Mouse (Mus musculus): Measurements from ENCODE around the gene Fbxl16. TPM values are rescaled to one million over a fixed set of nuclear protein-coding genes. Genes with fewer than 3 reads are reported as not detected.

The Fbxl16 gene
- polyA plus RNA-seq, 1 experiment from 2014 or later: 37.2 TPM

DNA sequence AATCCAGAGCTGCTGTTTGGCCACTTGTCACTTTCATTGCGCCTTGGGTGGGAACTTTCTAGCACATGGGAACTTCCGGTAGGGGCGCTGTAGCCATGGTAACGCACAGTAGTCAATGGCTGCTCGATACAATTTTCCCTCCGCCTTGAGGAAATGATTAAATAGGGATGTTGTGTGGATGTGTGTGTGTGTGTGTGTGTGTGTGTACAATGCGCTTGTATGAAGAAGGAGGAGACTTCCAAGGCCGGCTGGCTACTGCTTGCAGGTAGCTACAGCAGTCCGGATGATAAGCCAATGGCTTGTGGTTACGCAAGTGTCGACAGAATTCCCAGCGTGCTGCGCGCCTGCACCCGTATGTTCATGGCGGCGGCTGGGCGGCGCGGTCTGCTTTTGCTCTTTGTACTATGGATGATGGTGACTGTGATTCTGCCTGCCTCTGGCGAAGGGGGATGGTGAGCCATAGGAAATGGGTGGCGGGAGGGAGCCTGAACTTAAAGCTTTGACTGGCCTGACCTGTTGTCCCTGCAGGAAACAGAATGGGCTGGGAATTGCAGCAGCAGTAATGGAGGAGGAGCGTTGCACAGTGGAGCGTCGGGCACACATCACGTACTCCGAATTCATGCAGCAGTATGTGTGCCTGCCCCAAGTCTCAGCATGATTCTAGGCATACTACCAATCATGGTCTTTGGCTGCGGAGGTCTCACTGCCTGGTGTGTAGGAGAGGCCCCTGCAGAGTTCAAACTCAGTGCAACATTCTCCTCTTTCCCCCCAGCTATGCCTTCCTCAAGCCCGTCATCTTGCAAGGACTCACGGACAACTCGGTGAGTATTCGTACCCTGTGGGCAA lies 20.1 kb downstream of the Fbxl16 start, which contains the start of gene Jmjd8:
TSS of gene Jmjd8 (plus strand) at position 156 of the 846 bp plus-strand sequence.
- peak; percentile 59 for ATAC-seq (ENCODE audit: low FRiP score, low TSS enrichment)
- Histone ChIP-seq H3K4me1 (ENCODE audit: control insufficient read depth, insufficient read depth, low read length) (peaks cover 39% of the 10 kb centered on the region), H3K9ac (replicated peaks; ENCODE audit: low read length) (peak within 1 kb of the TSS; percentile 78), H3K4me3 (replicated peaks; ENCODE audit: low read depth, low read length) (peak within 1 kb of the TSS; percentile 70), H3K36me3 (ENCODE audit: control insufficient read depth, insufficient read depth, low read length) (peaks cover 45% of the 10 kb centered on the region), H3K4me2 (ENCODE audit: low read length) (peak within 1 kb of the TSS; percentile 95), H3K27me3 (ENCODE audit: control insufficient read depth, insufficient read depth, low read length) (no peaks in the 10 kb centered on the region), H3K9me3 (ENCODE audit: control insufficient read depth, low read length) (no peaks in the 10 kb centered on the region), H3K27ac (replicated peaks; ENCODE audit: low read depth, low read length) (peak within 1 kb of the TSS; percentile 91)
- DNase-seq: peak; percentile 92
- 1% methylated on average over 32 of the region's 32 CpGs for WGBS

DNA sequence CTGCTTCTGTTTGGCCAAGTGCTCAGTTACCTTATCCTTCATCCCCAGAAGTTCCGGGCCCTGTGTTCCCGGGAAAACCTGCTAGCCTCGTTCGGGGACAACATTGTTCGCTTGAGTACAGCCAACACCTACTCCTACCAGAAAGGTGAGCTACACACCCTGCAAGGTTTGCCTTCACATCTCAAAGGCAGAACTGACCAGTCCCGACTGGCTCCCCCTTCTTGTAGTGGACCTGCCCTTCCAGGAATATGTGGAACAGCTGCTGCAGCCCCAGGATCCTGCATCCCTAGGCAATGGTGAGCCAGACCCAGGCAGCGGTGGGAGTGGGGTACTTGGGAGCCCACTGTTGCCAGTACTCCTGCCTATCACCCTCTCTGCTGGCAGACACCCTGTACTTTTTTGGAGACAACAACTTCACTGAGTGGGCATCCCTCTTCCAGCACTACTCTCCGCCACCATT lies 20.7 kb downstream of the Fbxl16 start:
- no peaks in the 10 kb centered on the region for H3K27me3 ChIP-seq (ENCODE audit: control insufficient read depth, insufficient read depth, low read length)
- WGBS: 38% methylated on average over 8 of the region's 8 CpGs
- no peaks in the 10 kb centered on the region for H3K9me3 ChIP-seq (ENCODE audit: control insufficient read depth, low read length)
- H3K4me2 ChIP-seq (ENCODE audit: low read length): peak overlapping the region; percentile 95
- peak overlapping the region; percentile 70 for H3K4me3 ChIP-seq (replicated peaks; ENCODE audit: low read depth, low read length)
- H3K4me1 ChIP-seq (ENCODE audit: control insufficient read depth, insufficient read depth, low read length): peaks cover 39% of the 10 kb centered on the region
- DNase-seq (no peak), ATAC-seq (ENCODE audit: low FRiP score, low TSS enrichment) (no peak)
- H3K27ac ChIP-seq (replicated peaks; ENCODE audit: low read depth, low read length): peak overlapping the region; percentile 91
- peak overlapping the region; percentile 78 for H3K9ac ChIP-seq (replicated peaks; ENCODE audit: low read length)
- H3K36me3 ChIP-seq (ENCODE audit: control insufficient read depth, insufficient read depth, low read length): peaks cover 47% of the 10 kb centered on the region

DNA sequence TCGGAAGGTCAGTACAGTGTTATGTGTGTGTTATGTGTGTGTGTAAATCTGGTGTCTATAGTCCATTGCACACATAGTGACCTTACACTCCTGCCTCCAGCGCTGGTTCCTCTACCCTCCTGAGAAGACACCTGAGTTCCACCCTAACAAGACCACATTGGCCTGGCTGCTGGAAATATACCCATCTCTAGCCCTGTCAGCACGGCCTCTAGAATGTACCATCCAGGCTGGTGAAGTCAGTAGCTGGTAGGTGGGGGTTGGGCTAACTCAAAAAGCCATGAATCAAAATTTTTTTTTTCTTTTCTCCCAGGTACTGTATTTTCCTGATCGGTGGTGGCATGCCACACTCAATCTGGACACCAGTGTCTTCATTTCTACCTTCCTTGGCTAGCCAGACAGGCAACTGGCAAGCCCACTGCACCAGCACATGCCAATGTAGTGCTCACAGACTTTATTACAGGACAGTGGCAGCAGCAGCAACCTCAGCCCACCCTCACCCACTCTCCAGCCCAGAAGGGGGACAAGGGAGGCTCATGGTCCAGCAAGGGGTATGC lies 21.4 kb downstream of the Fbxl16 start:
- no peak for ATAC-seq (ENCODE audit: low FRiP score, low TSS enrichment)
- no peak overlapping the region for H3K27ac ChIP-seq (replicated peaks; ENCODE audit: low read depth, low read length)
- no peak for DNase-seq
- no peaks in the 10 kb centered on the region for H3K27me3 ChIP-seq (ENCODE audit: control insufficient read depth, insufficient read depth, low read length)
- WGBS: 89% methylated on average over 4 of the region's 4 CpGs
- H3K4me1 ChIP-seq (ENCODE audit: control insufficient read depth, insufficient read depth, low read length): peaks cover 41% of the 10 kb centered on the region
- H3K9ac ChIP-seq (replicated peaks; ENCODE audit: low read length): no peak overlapping the region; the same call in 1 of the 2 replicates
- H3K4me2 ChIP-seq (ENCODE audit: low read length): peak overlapping the region; percentile 95
- peaks cover 48% of the 10 kb centered on the region for H3K36me3 ChIP-seq (ENCODE audit: control insufficient read depth, insufficient read depth, low read length)
- no peaks in the 10 kb centered on the region for H3K9me3 ChIP-seq (ENCODE audit: control insufficient read depth, low read length)
- H3K4me3 ChIP-seq (replicated peaks; ENCODE audit: low read depth, low read length): peak overlapping the region; percentile 70; the same call in 1 of the 2 replicates

DNA sequence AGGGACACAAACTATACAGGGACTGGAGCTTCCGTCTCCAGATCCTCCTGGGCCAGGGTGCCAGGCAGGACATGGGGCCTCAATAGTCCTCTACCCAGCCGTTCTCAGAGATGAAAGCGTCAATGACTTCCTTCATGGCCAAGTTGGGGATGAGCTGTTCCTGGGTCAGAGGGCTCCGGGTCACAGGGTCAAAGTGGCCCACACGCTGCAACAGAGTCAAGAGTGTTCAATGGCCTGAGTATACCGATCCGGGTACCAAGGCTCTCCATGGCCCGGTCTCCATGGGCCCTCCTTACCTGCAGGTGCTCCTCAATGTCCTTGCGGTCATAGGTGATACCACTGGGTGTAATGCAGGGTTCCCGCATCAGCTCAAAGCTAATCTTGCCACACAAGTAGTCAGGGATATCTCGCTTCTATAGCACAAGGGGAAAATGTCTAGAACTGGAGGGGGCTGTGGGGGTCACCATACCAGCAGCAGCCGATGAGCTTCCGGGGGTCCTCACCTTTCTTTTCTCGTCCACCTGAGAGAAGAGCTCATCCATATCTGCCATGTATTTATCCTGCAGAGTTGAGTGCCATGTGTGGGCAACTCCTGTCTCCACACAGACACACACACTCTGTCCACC lies 22.0 kb downstream of the Fbxl16 start:
- H3K27ac ChIP-seq (replicated peaks; ENCODE audit: low read depth, low read length): no peak overlapping the region
- no peak overlapping the region; the same call in 1 of the 2 replicates for H3K9ac ChIP-seq (replicated peaks; ENCODE audit: low read length)
- peak overlapping the region; percentile 82; the same call in 1 of the 2 replicates for H3K4me3 ChIP-seq (replicated peaks; ENCODE audit: low read depth, low read length)
- no peak for DNase-seq
- ATAC-seq (ENCODE audit: low FRiP score, low TSS enrichment): no peak
- H3K27me3 ChIP-seq (ENCODE audit: control insufficient read depth, insufficient read depth, low read length): no peaks in the 10 kb centered on the region
- H3K4me2 ChIP-seq (ENCODE audit: low read length): peak overlapping the region; percentile 95
- H3K36me3 ChIP-seq (ENCODE audit: control insufficient read depth, insufficient read depth, low read length): peaks cover 48% of the 10 kb centered on the region
- H3K4me1 ChIP-seq (ENCODE audit: control insufficient read depth, insufficient read depth, low read length): peaks cover 48% of the 10 kb centered on the region
- WGBS: 86% methylated on average over 14 of the region's 14 CpGs
- no peaks in the 10 kb centered on the region for H3K9me3 ChIP-seq (ENCODE audit: control insufficient read depth, low read length)

DNA sequence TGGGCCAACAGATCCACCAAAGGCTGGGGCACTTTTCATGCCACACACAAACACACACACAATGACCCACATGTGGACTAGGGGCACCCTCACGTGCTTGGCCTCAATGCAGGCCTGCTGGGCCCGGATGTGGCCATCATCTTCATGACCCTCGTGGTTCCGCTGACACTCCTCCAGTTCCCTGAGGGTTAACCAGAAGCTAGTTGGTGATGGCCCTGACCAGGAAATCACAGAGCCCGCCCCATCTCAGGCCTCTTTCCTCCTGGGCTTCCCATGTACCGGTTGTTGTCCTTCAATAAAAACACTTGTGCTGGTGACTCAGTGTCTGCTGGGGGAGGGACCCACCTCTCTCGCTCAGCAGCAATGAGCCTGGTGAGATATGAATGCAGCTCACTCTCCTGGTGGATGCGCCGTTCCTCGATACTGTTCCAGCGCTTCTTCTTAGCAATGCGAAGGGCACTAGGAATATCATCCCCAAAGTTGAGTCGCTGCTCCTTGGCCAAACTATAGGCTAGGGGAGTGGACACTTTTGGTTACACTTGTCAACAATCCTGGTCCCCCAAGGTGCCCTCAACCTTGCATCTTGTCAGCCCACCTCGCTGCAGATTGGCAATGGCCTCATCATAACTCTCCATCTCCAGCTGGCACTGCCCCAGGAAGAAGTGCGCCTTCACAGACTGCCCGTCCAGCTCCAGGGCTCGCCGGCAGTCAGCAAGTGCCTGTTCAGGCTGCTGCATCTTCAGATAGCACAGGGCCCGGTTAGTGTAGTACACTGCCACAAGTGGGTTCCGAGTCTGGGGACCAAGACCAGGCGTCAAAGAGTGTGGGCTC lies 22.8 kb downstream of the Fbxl16 start:
- no peak for ATAC-seq (ENCODE audit: low FRiP score, low TSS enrichment)
- H3K9me3 ChIP-seq (ENCODE audit: control insufficient read depth, low read length): no peaks in the 10 kb centered on the region
- peak overlapping the region; percentile 81 for H3K9ac ChIP-seq (replicated peaks; ENCODE audit: low read length)
- H3K36me3 ChIP-seq (ENCODE audit: control insufficient read depth, insufficient read depth, low read length): peaks cover 41% of the 10 kb centered on the region
- no peak for DNase-seq
- H3K4me3 ChIP-seq (replicated peaks; ENCODE audit: low read depth, low read length): peak overlapping the region; percentile 82
- H3K27ac ChIP-seq (replicated peaks; ENCODE audit: low read depth, low read length): peak overlapping the region; percentile 97; the same call in 1 of the 2 replicates
- WGBS: 67% methylated on average over 21 of the region's 21 CpGs
- no peaks in the 10 kb centered on the region for H3K27me3 ChIP-seq (ENCODE audit: control insufficient read depth, insufficient read depth, low read length)
- peak overlapping the region; percentile 95 for H3K4me2 ChIP-seq (ENCODE audit: low read length)
- peaks cover 55% of the 10 kb centered on the region for H3K4me1 ChIP-seq (ENCODE audit: control insufficient read depth, insufficient read depth, low read length)

DNA sequence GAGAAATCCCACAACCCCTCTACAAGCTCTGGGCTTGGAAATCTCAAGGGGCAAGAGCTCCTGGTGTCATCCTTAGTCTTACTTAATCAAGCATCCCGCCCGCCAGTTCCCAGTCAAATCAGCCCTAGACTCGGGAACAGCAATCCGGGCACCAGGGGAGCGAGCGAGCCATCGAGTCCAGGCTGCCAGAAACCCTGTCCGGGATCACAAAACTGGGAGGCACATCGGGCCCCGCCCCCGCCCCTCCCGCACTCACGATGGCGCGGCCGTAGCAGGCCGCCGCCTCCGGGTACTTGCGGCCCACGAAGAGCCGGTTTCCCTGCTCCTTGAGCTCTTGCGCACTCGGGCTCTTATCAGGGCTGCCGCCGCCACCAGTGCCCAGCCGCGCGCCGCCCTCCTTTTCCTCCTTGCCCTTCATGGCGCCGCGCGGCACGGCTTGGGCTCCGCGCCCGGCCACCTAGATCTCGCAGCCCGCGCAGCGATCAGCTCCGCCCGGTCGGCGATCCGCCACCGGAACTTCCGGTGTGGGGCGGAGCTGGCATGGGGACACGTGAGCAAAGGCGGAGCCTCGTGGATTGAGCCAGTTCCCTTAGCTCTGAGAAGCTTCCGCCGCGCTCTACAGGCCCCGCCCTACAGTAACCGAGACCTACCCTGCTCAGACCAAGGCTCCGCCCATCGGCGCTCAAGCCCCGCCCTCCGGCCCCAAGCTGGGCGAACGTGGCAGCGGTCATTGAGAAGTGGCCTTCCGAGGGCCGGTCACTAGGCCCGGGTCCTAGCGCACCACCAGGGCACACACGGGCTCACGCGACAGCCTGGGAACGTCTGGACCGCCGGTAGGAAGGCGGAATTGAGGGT lies 23.8 kb downstream of the Fbxl16 start:
- peak; percentile 92 for ATAC-seq (ENCODE audit: low FRiP score, low TSS enrichment)
- Histone ChIP-seq H3K27me3 (ENCODE audit: control insufficient read depth, insufficient read depth, low read length) (no peaks in the 10 kb centered on the region), H3K4me3 (replicated peaks; ENCODE audit: low read depth, low read length) (peak overlapping the region; percentile 82), H3K4me2 (ENCODE audit: low read length) (peak overlapping the region; percentile 95), H3K36me3 (ENCODE audit: control insufficient read depth, insufficient read depth, low read length) (peaks cover 31% of the 10 kb centered on the region), H3K9me3 (ENCODE audit: control insufficient read depth, low read length) (no peaks in the 10 kb centered on the region), H3K4me1 (ENCODE audit: control insufficient read depth, insufficient read depth, low read length) (peaks cover 65% of the 10 kb centered on the region), H3K9ac (replicated peaks; ENCODE audit: low read length) (peak overlapping the region; percentile 81), H3K27ac (replicated peaks; ENCODE audit: low read depth, low read length) (peak overlapping the region; percentile 97)
- WGBS: under 1% methylated on average over 77 of the region's 77 CpGs
- peak; percentile 98 for DNase-seq

DNA sequence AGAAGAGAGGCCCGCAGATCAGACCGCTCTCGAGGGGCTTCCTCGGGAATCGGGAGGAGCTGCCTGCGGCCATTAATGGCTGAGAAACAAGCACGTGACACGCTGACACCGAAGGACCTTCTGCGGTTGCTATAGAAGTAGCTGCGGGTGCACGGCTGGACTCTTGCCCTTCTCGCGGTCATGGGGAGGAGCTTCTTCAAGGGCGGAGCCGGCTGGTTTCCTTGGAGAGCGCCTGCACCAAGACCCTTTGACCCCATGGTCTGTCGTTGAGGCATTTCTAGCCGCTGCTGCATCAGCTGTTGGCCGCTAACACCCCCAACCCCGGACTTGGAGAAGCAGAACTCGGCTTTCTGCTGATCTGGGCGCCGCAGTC lies 24.4 kb downstream of the Fbxl16 start, which contains the start of gene Stub1:
TSS of gene Stub1 (minus strand) at position 114 of the 373 bp plus-strand sequence.
- no peaks in the 10 kb centered on the region for H3K27me3 ChIP-seq (ENCODE audit: control insufficient read depth, insufficient read depth, low read length)
- ATAC-seq (ENCODE audit: low FRiP score, low TSS enrichment): peak; percentile 47; the same call in 1 of the 2 replicates
- H3K4me3 ChIP-seq (replicated peaks; ENCODE audit: low read depth, low read length): peak within 1 kb of the TSS; percentile 82
- H3K9ac ChIP-seq (replicated peaks; ENCODE audit: low read length): peak within 1 kb of the TSS; percentile 81
- H3K9me3 ChIP-seq (ENCODE audit: control insufficient read depth, low read length): no peaks in the 10 kb centered on the region
- peaks cover 68% of the 10 kb centered on the region for H3K4me1 ChIP-seq (ENCODE audit: control insufficient read depth, insufficient read depth, low read length)
- WGBS: under 1% methylated on average over 24 of the region's 24 CpGs
- DNase-seq: peak; percentile 87
- H3K36me3 ChIP-seq (ENCODE audit: control insufficient read depth, insufficient read depth, low read length): peaks cover 34% of the 10 kb centered on the region
- H3K27ac ChIP-seq (replicated peaks; ENCODE audit: low read depth, low read length): peak within 1 kb of the TSS; percentile 97
- H3K4me2 ChIP-seq (ENCODE audit: low read length): peak within 1 kb of the TSS; percentile 95

All from midbrain, embryonic 14.5 days (tissue).